Mouse (Mus musculus) skeletal muscle tissue, postnatal 0 days (tissue): ENCODE results near the gene 6030458C11Rik. TPM values are rescaled to one million over a fixed set of nuclear protein-coding genes. Genes with fewer than 3 reads are reported as not detected.

Experiments
- microRNA-seq, 2 experiments: library from miRNA; unstranded; fragments of <30 nt; microRNA quantifications; one replicate each; pipeline ENCODE4; 2016
- polyA plus RNA-seq: library from polyadenylated mRNA; unstranded; fragments of >200 nt; fragmentation: Nextera tagmentation; extraction: Ambion mirVana; gene quantifications from 2 replicates; pipeline ENCODE4 v1.2.1, GENCODE M21; 2015

The 6030458C11Rik gene
- polyA plus RNA-seq, result 21.1 and 23.3 TPM in 2 replicates

DNA sequence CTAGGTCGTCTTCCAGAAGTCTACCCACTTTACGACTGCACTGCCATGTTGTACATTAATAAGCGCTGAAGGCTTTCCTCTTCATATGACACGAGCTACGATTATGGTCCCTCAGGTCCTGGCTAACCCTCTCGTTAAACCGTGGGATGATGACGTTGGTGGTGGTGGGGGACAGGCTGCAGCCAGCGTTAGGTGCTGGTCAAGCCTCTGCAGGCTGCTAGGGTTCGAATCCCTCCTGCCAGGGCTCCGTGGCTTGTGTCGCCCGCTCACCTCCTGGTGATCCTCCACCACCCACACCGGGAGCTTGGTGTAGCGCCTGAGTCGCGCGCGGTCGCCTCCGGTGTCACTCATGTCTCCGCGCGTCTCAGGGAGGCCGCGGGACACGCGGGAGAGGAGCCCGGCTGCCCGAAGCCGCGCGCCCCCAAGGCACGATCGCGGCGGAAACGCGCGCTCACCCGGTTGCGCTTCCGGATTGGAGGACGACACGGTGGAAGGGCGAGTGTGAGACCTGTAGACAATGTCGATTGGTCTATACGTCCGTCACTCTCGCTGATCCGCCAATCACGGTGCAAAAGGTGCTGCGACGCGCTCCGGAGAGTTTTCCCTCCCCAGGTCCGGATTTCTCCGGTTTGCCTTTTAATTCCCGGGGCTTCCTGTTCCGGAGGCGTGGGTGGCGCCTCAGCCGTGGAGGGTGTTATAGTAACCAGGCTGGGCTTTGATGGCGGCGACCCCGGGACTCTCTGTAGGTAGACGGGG, at the start of gene 6030458C11Rik, which contains the start of gene Drosha:
Gene 6030458C11Rik, minus strand, starts transcription at position 453 of the 756 bp plus-strand sequence.
Gene Drosha, plus strand, starts transcription at position 619 of the 756 bp plus-strand sequence.

Small RNAs within 50 kb of the gene (microRNA-seq; reads per million reads assigned to microRNA genes)
- gene Gm47288, result 0 reads per million in 2 experiments

Other genes with a start within 250 kb of the 6030458C11Rik start
- 12.4 TPM in 2 replicates for gene Pdzd2, start 84.7 kb downstream of the 6030458C11Rik start, polyA plus RNA-seq
- 17.9 and 18.2 TPM in 2 replicates for gene Drosha, start 166 bp upstream of the 6030458C11Rik start, polyA plus RNA-seq